Mouse (Mus musculus) frontal cortex, postnatal 10 days (tissue): ENCODE measurements at regions not wholly inside any gene's neighbourhood (a gene's known extent, or its start where the extent isn't known, plus 50 kb on each side); places are given as distances from the start of the nearest gene placed in this dataset.
A peak's percentile ranks its signal among the peaks of the same experiment; 100 is the strongest.
"Not testable (repeated sequence)": the region's sequence is repeated elsewhere in the genome, so short reads cannot be mapped to it uniquely, and the experiment has no call there.

Experiments used
- DNase-seq, 2 experiments: peaks; one replicate each; pipeline ENCODE4 v3.0.0; 2022; ENCODE audit warnings: low spot score in 2 of 2, mixed read lengths in 1 of 2

GRCm38 (mm10) chr4:89753484-89753883, 74.2 kb downstream of the Dmrta1 start:
- no peak for DNase-seq

- peak in 1 of 2 experiments; percentile 4 for DNase-seq
Measured at GRCm38 (mm10) chr4:89776269-89776668, 97.0 kb downstream of the Dmrta1 start.

- no peak for DNase-seq
Measured at GRCm38 (mm10) chr4:89781487-89781886, 102.3 kb downstream of the Dmrta1 start.

GRCm38 (mm10) chr4:89816823-89817222, 137.6 kb downstream of the Dmrta1 start:
- peak in 1 of 2 experiments; percentile 4 for DNase-seq

GRCm38 (mm10) chr4:89834552-89835206, 155.4 kb downstream of the Dmrta1 start:
- DNase-seq, result no peak

GRCm38 (mm10) chr4:89875375-89876055, 196.3 kb downstream of the Dmrta1 start:
- DNase-seq, result peak; percentile 5 to 6

- not testable (repeated sequence) for DNase-seq
Measured at GRCm38 (mm10) chr4:89876131-89876530, 196.9 kb downstream of the Dmrta1 start.

GRCm38 (mm10) chr4:89881083-89881482, 201.8 kb downstream of the Dmrta1 start:
- DNase-seq, result peak in 1 of 2 experiments; percentile 13

- no peak for DNase-seq
Measured at GRCm38 (mm10) chr4:89909622-89910021, 230.4 kb downstream of the Dmrta1 start.

- DNase-seq, result no peak
Measured at GRCm38 (mm10) chr4:89937673-89938072, 258.4 kb downstream of the Dmrta1 start.

GRCm38 (mm10) chr4:89941308-89941707, 262.1 kb downstream of the Dmrta1 start:
- DNase-seq, result no peak

- no peak for DNase-seq
Measured at GRCm38 (mm10) chr4:89976146-89976545, 242.5 kb upstream of the Zfp352 start.

GRCm38 (mm10) chr4:90003413-90003812, 215.2 kb upstream of the Zfp352 start:
- no peak for DNase-seq

- DNase-seq, result no peak
Measured at GRCm38 (mm10) chr4:90003898-90004297, 214.7 kb upstream of the Zfp352 start.

GRCm38 (mm10) chr4:90012723-90013122, 205.9 kb upstream of the Zfp352 start:
- no peak for DNase-seq

GRCm38 (mm10) chr4:90014203-90014602, 204.4 kb upstream of the Zfp352 start:
- DNase-seq, result no peak
